Mouse (Mus musculus) liver, embryonic 14.5 days (tissue): ENCODE results near the gene Rbm47. TPM values are rescaled to one million over a fixed set of nuclear protein-coding genes. Genes with fewer than 3 reads are reported as not detected.

Experiments used
- ATAC-seq: fragments of 200-750 bp; cut with Nextera tagmentation; 2 replicates; pipeline ENCODE4 v1.8.0; 2017; ENCODE audit warnings: moderate number of reproducible peaks, mild to moderate bottlenecking, moderate library complexity; ENCODE audit not compliant: insufficient read depth
- DNase-seq, 3 experiments: peaks; one replicate each; pipeline ENCODE4 v3.0.0-alpha.2; 2012 to 2013; ENCODE audit warnings: low read depth in 3 of 3, low spot score in 3 of 3
- H3K27ac ChIP-seq: fragments of 300-500 bp; sonication (generic); 2 replicates; pipeline ENCODE4 v1.5.1; 2014; ENCODE audit warnings: moderate library complexity, mild to moderate bottlenecking, control low read depth, inconsistent platforms
- H3K27me3 ChIP-seq: fragments of 300-500 bp; sonication (generic); 2 replicates; pipeline ENCODE4 v1.6.1; 2014; ENCODE audit warnings: mild to moderate bottlenecking, low read length, moderate library complexity; ENCODE audit not compliant: control insufficient read depth, insufficient read depth
- H3K36me3 ChIP-seq: fragments of 300-500 bp; sonication (generic); replicated peaks from 2 replicates; pipeline ENCODE4 v1.6.1; 2014; ENCODE audit warnings: low read depth; ENCODE audit not compliant: control insufficient read depth, insufficient read depth
- H3K4me1 ChIP-seq, 2 experiments: fragments of 200-500 bp in 1 of 2; fragments of 300-500 bp in 1 of 2; sonication (generic) in 1 of 2; replicated peaks; 2 replicates each; pipeline ENCODE4 v1.6.1; 2012 to 2014; ENCODE audit warnings: antibody characterized with exemption in 1 of 2, inconsistent platforms in 1 of 2, low read length in 1 of 2; ENCODE audit not compliant: control insufficient read depth in 2 of 2, insufficient read depth in 2 of 2
- H3K4me2 ChIP-seq: fragments of 300-500 bp; sonication (generic); 2 replicates; pipeline ENCODE4 v1.6.1; 2014; ENCODE audit warnings: low read depth, mild to moderate bottlenecking, control low read depth, moderate library complexity
- H3K4me3 ChIP-seq, 2 experiments: fragments of 200-500 bp in 1 of 2; fragments of 300-500 bp in 1 of 2; sonication (generic) in 1 of 2; 2 replicates each; pipeline ENCODE4 v1.5.1; 2012 to 2014; ENCODE audit warnings: low read depth in 2 of 2, low read length in 2 of 2, mild to moderate bottlenecking in 2 of 2, control low read depth in 1 of 2, inconsistent platforms in 1 of 2, moderate library complexity in 1 of 2; ENCODE audit not compliant: insufficient read depth in 1 of 2
- H3K9ac ChIP-seq: fragments of 300-500 bp; sonication (generic); replicated peaks from 2 replicates; pipeline ENCODE4 v1.6.1; 2014; ENCODE audit warnings: mild to moderate bottlenecking, control low read depth, moderate library complexity
- H3K9me3 ChIP-seq: fragments of 300-500 bp; sonication (generic); 2 replicates; pipeline ENCODE4 v1.6.1; 2016; ENCODE audit warnings: low read length, mixed read lengths; ENCODE audit not compliant: control insufficient read depth
- CTCF ChIP-seq: IDR thresholded peaks from 2 replicates; pipeline ENCODE4 v1.5.1; 2016; ENCODE audit warnings: antibody characterized with exemption, low read depth, control low read depth
- EP300 ChIP-seq: IDR thresholded peaks from 2 replicates; pipeline ENCODE4 v1.6.1; 2016; ENCODE audit warnings: antibody characterized with exemption, low read depth
- WGBS: fragments of 180-500 bp; shearing (Covaris S2); extraction: QIAGEN DNeasy Blood & Tissue Kit; methylation state at CpG from one replicate; pipeline ENCODE4 v1.1.7; 2014; ENCODE audit not compliant: insufficient replicate concordance; 5-methylcytosine and 5-hydroxymethylcytosine counted together
- polyA plus RNA-seq, 2 experiments: library from polyadenylated mRNA; depleted of rRNA in 1 of 2; stranded (reverse) in 1 of 2; unstranded in 1 of 2; fragments of >200 nt; fragmentation: Nextera tagmentation in 1 of 2; extraction: Ambion mirVana in 1 of 2; gene quantifications; 2 replicates each; pipeline versions ENCODE4 v1.2.1 to v1.2.3; 2012 to 2014

The Rbm47 gene
- polyA plus RNA-seq, 2 experiments: 3.1 to 7.7 TPM

GRCm38 (mm10) chr5:66000567-66001125 is 172.3 kb downstream of the Rbm47 start:
- TF ChIP-seq CTCF: no peak
- TF ChIP-seq EP300: no peak
- Histone ChIP-seq H3K4me1 (peaks cover 0 to 2% of the 10 kb centered on the region in 2 experiments; a peak in 1 of 4 replicates), H3K9ac (no peak overlapping the region), H3K4me3 (no peak overlapping the region), H3K36me3 (no peaks in the 10 kb centered on the region), H3K27ac (no peak overlapping the region), H3K9me3 (no peaks in the 10 kb centered on the region), H3K27me3 (no peaks in the 10 kb centered on the region), H3K4me2 (no peak overlapping the region)
- WGBS: 29% methylated on average over 6 of the region's 6 CpGs
- ATAC-seq (no peak), DNase-seq (no peak)

GRCm38 (mm10) chr5:66000074-66000473 is 172.8 kb downstream of the Rbm47 start:
- DNase-seq: no peak
- no peak for ATAC-seq
- 68% methylated on average over 7 of the region's 7 CpGs for WGBS

GRCm38 (mm10) chr5:65999106-65999505 is 173.8 kb downstream of the Rbm47 start:
- TF ChIP-seq EP300: no peak
- TF ChIP-seq CTCF: no peak
- WGBS: 61% methylated on average over 7 of the region's 7 CpGs
- Histone ChIP-seq H3K27ac (no peak overlapping the region), H3K4me2 (no peak overlapping the region), H3K27me3 (no peaks in the 10 kb centered on the region), H3K4me3 (no peak overlapping the region), H3K4me1 (peaks cover 0 to 2% of the 10 kb centered on the region in 2 experiments; a peak in 1 of 4 replicates), H3K36me3 (no peaks in the 10 kb centered on the region), H3K9ac (no peak overlapping the region), H3K9me3 (no peaks in the 10 kb centered on the region)
- no peak for ATAC-seq
- no peak for DNase-seq

More at GRCm38 (mm10) chr5:66000074-66000473, 172.8 kb downstream of the Rbm47 start:
- no peaks in the 10 kb centered on the region for H3K27me3 ChIP-seq
- no peak overlapping the region for H3K9ac ChIP-seq
- no peak overlapping the region for H3K4me3 ChIP-seq
- TF ChIP-seq CTCF (no peak), EP300 (no peak)
- H3K4me1 ChIP-seq: peaks cover 0 to 2% of the 10 kb centered on the region in 2 experiments; a peak in 1 of 4 replicates
- H3K9me3 ChIP-seq: no peaks in the 10 kb centered on the region
- H3K27ac ChIP-seq: no peak overlapping the region
- H3K4me2 ChIP-seq: no peak overlapping the region
- H3K36me3 ChIP-seq: no peaks in the 10 kb centered on the region

- Histone ChIP-seq H3K4me2 (no peak overlapping the region), H3K9ac (no peak overlapping the region), H3K4me1 (no peaks in the 10 kb centered on the region), H3K9me3 (no peaks in the 10 kb centered on the region), H3K36me3 (no peaks in the 10 kb centered on the region), H3K4me3 (no peak overlapping the region), H3K27me3 (no peaks in the 10 kb centered on the region), H3K27ac (no peak overlapping the region)
- DNase-seq: no peak
- ATAC-seq: no peak
- TF ChIP-seq CTCF: no peak
- no peak for TF ChIP-seq EP300
Measured at GRCm38 (mm10) chr5:65997813-65998212, 175.1 kb downstream of the Rbm47 start.

- Histone ChIP-seq H3K4me1 (no peaks in the 10 kb centered on the region; a peak in 1 of 4 replicates), H3K4me3 (no peak overlapping the region), H3K9me3 (no peaks in the 10 kb centered on the region), H3K9ac (no peak overlapping the region), H3K36me3 (no peaks in the 10 kb centered on the region), H3K4me2 (no peak overlapping the region), H3K27me3 (no peaks in the 10 kb centered on the region), H3K27ac (no peak overlapping the region)
- TF ChIP-seq EP300 (no peak), CTCF (no peak)
- ATAC-seq: no peak
- 44% methylated on average over 6 of the region's 6 CpGs for WGBS
- DNase-seq: no peak
Measured at GRCm38 (mm10) chr5:65994643-65995042, 178.3 kb downstream of the Rbm47 start.
